Mouse (Mus musculus) lung, embryonic 14.5 days (tissue): ENCODE data around the gene Ppip5k2. TPM values are rescaled to one million over a fixed set of nuclear protein-coding genes. Genes with fewer than 3 reads are reported as not detected.
A peak's percentile ranks its signal among the peaks of the same experiment; 100 is the strongest.
"Not testable (repeated sequence)": the region's sequence is repeated elsewhere in the genome, so short reads cannot be mapped to it uniquely, and the experiment has no call there.

ENCODE experiments used
- ATAC-seq: fragments of 200-750 bp; cut with Nextera tagmentation; 2 replicates; pipeline ENCODE4 v1.8.0; 2017; ENCODE audit warnings: mild to moderate bottlenecking, moderate TSS enrichment, moderate library complexity; ENCODE audit not compliant: insufficient read depth
- DNase-seq: peaks from one replicate; pipeline ENCODE4 v3.0.0-alpha.2; 2015
- H3K27ac ChIP-seq: fragments of 300-500 bp; sonication (generic); 2 replicates; pipeline ENCODE4 v1.5.1; 2014; ENCODE audit warnings: low read depth, mild to moderate bottlenecking, moderate library complexity
- H3K27me3 ChIP-seq: fragments of 300-500 bp; sonication (generic); 2 replicates; pipeline ENCODE4 v1.6.1; 2014; ENCODE audit warnings: low read length, control low read depth; ENCODE audit not compliant: insufficient read depth
- H3K36me3 ChIP-seq: fragments of 300-500 bp; sonication (generic); 2 replicates; pipeline ENCODE4 v1.6.1; 2014; ENCODE audit warnings: control low read depth; ENCODE audit not compliant: insufficient read depth
- H3K4me1 ChIP-seq: fragments of 300-500 bp; sonication (generic); 2 replicates; pipeline ENCODE4 v1.6.1; 2014; ENCODE audit warnings: antibody characterized with exemption, control low read depth; ENCODE audit not compliant: insufficient read depth
- H3K4me2 ChIP-seq: fragments of 300-500 bp; sonication (generic); 2 replicates; pipeline ENCODE4 v1.6.1; 2014; ENCODE audit warnings: mild to moderate bottlenecking
- H3K4me3 ChIP-seq: fragments of 300-500 bp; sonication (generic); 2 replicates; pipeline ENCODE4 v1.5.1; 2014; ENCODE audit warnings: low read depth, low read length
- H3K9ac ChIP-seq: fragments of 300-500 bp; sonication (generic); 2 replicates; pipeline ENCODE4 v1.6.1; 2014
- H3K9me3 ChIP-seq: fragments of 300-500 bp; sonication (generic); 2 replicates; pipeline ENCODE4 v1.6.1; 2016; ENCODE audit warnings: low read depth, low read length, control low read depth
- CTCF ChIP-seq: IDR thresholded peaks from 2 replicates; pipeline ENCODE4 v1.5.1; 2016; ENCODE audit warnings: antibody characterized with exemption, low read depth
- WGBS: fragments of 180-500 bp; shearing (Covaris S2); extraction: QIAGEN DNeasy Blood & Tissue Kit; methylation state at CpG from one replicate; pipeline ENCODE4 v1.1.7; 2014; 5-methylcytosine and 5-hydroxymethylcytosine counted together
- polyA plus RNA-seq: library from polyadenylated mRNA; unstranded; fragments of >200 nt; fragmentation: Nextera tagmentation; extraction: Ambion mirVana; gene quantifications from 2 replicates; pipeline ENCODE4 v1.2.1, GENCODE M21; 2014

The Ppip5k2 gene
- polyA plus RNA-seq, 1 experiment from 2014 or later = 41.4 TPM

GRCm38 (mm10) chr1:97771727-97772126 is 1.5 kb upstream of the Ppip5k2 start:
- Histone ChIP-seq H3K27me3 (no peaks in the 10 kb centered on the region), H3K9me3 (no peaks in the 10 kb centered on the region), H3K9ac (no peak overlapping the region), H3K4me1 (peaks cover 6% of the 10 kb centered on the region; the same call in 1 of the 2 replicates), H3K4me3 (no peak overlapping the region), H3K36me3 (no peaks in the 10 kb centered on the region), H3K4me2 (no peak overlapping the region), H3K27ac (no peak overlapping the region)
- 93% methylated on average over 5 of the region's 5 CpGs for WGBS
- ATAC-seq (no peak), DNase-seq (no peak)
- no peak for TF ChIP-seq CTCF

- H3K27me3 ChIP-seq = no peaks in the 10 kb centered on the region
- no peak for TF ChIP-seq CTCF
- H3K4me2 ChIP-seq = peak overlapping the region; percentile 73
- H3K36me3 ChIP-seq = no peaks in the 10 kb centered on the region
- no peaks in the 10 kb centered on the region for H3K9me3 ChIP-seq
- DNase-seq (no peak), ATAC-seq (no peak)
- peak overlapping the region; percentile 89 for H3K4me3 ChIP-seq
- H3K9ac ChIP-seq = no peak overlapping the region; the same call in 1 of the 2 replicates
- peaks cover 6% of the 10 kb centered on the region; the same call in 1 of the 2 replicates for H3K4me1 ChIP-seq
- H3K27ac ChIP-seq = no peak overlapping the region
- WGBS = 69% methylated on average over 7 of the region's 7 CpGs
Observed at GRCm38 (mm10) chr1:97771118-97771517, 907 bp upstream of the Ppip5k2 start.

DNA sequence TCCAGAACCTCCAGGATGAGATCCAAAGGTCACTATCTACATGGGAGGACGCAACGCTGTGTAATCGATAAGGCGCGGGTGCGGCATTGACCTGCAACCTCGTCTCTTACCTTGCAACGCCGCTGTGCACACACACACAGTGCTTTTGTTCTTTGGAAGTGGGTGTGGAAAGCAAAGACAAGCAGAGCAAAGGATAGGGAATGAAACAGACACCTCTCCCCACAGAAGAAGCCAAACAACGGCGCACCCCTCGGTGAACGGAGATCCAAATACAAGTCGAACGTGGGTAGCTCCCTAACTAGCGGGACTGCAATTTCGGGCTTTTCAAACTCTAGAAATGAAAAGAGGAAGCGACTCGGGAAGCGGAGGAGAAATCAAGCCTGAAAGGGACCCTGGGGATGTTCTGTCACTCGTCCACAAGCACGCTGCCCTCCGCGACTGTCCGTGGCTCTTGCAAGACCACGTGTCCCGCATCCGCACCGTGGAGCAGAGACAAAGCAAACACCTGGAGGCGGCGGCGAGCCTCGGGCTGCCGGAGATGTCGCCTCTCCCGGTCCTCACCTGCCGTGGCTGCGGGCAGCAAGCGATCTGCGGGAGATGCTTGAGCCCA is 812 bp downstream of the Ppip5k2 start:
- peak overlapping the region; percentile 85 for H3K9ac ChIP-seq
- WGBS = under 1% methylated on average over 40 of the region's 40 CpGs
- H3K4me2 ChIP-seq = peak overlapping the region; percentile 73
- peak overlapping the region; percentile 77 for H3K27ac ChIP-seq
- peak overlapping the region; percentile 89 for H3K4me3 ChIP-seq
- ATAC-seq (peak; percentile 65), DNase-seq (no peak)
- no peaks in the 10 kb centered on the region for H3K27me3 ChIP-seq
- no peak for TF ChIP-seq CTCF
- H3K4me1 ChIP-seq = peaks cover 6% of the 10 kb centered on the region; the same call in 1 of the 2 replicates
- no peaks in the 10 kb centered on the region for H3K36me3 ChIP-seq
- H3K9me3 ChIP-seq = no peaks in the 10 kb centered on the region

GRCm38 (mm10) chr1:97768906-97769293 is 1.3 kb downstream of the Ppip5k2 start:
- DNase-seq (peak; percentile 17), ATAC-seq (no peak)
- Histone ChIP-seq H3K4me1 (peaks cover 6% of the 10 kb centered on the region; the same call in 1 of the 2 replicates), H3K9me3 (no peaks in the 10 kb centered on the region), H3K9ac (peak overlapping the region; percentile 85), H3K4me2 (peak overlapping the region; percentile 73), H3K27ac (peak overlapping the region; percentile 77; the same call in 1 of the 2 replicates), H3K27me3 (no peaks in the 10 kb centered on the region), H3K36me3 (no peaks in the 10 kb centered on the region), H3K4me3 (peak overlapping the region; percentile 89)
- no peak for TF ChIP-seq CTCF
- WGBS = 10% methylated on average over 7 of the region's 7 CpGs

GRCm38 (mm10) chr1:97768089-97768488 is 2.1 kb downstream of the Ppip5k2 start:
- no peak overlapping the region for H3K9ac ChIP-seq

GRCm38 (mm10) chr1:97765712-97766111 is 4.5 kb downstream of the Ppip5k2 start:
- 78% methylated on average over 4 of the region's 4 CpGs for WGBS
- H3K36me3 ChIP-seq, H3K4me1 ChIP-seq, H3K9ac ChIP-seq, H3K4me3 ChIP-seq, H3K9me3 ChIP-seq, DNase-seq, H3K4me2 ChIP-seq, H3K27ac ChIP-seq, H3K27me3 ChIP-seq, ATAC-seq: not testable (repeated sequence)

More at GRCm38 (mm10) chr1:97768089-97768488, 2.1 kb downstream of the Ppip5k2 start:
- Histone ChIP-seq H3K9me3 (no peaks in the 10 kb centered on the region), H3K36me3 (no peaks in the 10 kb centered on the region), H3K4me2 (peak overlapping the region; percentile 73), H3K4me1 (peaks cover 6% of the 10 kb centered on the region; the same call in 1 of the 2 replicates), H3K27me3 (no peaks in the 10 kb centered on the region), H3K4me3 (peak overlapping the region; percentile 89), H3K27ac (no peak overlapping the region)
- DNase-seq = peak; percentile 13
- ATAC-seq = no peak
- WGBS = 80% methylated on average over 2 of the region's 2 CpGs
- TF ChIP-seq CTCF = no peak

DNA sequence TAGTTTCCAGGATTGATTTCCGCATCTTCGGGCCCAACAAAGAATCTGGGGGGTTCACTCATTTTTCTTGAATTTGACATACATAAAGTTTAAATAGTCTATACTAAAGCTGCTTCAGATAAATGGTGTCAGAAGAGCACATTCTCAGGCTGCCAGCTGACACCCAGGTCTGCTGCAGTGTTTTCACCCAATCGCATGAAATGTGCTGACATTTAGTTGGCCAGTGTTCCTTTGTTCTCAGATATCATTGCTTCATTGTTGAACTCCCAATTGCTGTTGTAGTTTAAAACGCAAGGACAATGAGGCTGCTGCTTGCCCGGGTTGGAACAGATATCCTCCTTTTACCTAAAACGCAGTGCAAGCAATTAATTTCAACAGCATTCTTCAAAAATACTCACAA is 8.7 kb downstream of the Ppip5k2 start:
- ATAC-seq (no peak), DNase-seq (no peak)
- no peak overlapping the region for H3K4me3 ChIP-seq
- no peak overlapping the region for H3K4me2 ChIP-seq
- 76% methylated on average over 6 of the region's 6 CpGs for WGBS
- no peak overlapping the region for H3K27ac ChIP-seq
- no peak for TF ChIP-seq CTCF
- H3K9ac ChIP-seq = no peak overlapping the region
- H3K9me3 ChIP-seq = no peaks in the 10 kb centered on the region
- no peaks in the 10 kb centered on the region for H3K36me3 ChIP-seq
- no peaks in the 10 kb centered on the region for H3K27me3 ChIP-seq
- H3K4me1 ChIP-seq = no peaks in the 10 kb centered on the region
